In genomic region chr2:124608546-124608945, GRCm38 (mm10) we compare ENCODE assay signal across 10 mouse cellular contexts.
DNase-seq lines count a peak whose midpoint lies in the region; ATAC-seq and TF ChIP-seq lines count a peak whose summit lies in the region.
"Had no signal": no experiment of that assay in that cellular context is flagged by ENCODE, and none has a peak within 500 bp of the region (broad histone marks: within the 10 kb centered on the region; RNA-seq: fewer than 3 reads in every experiment).

No protein-coding gene starts in this region.

- no peaks in the 10 kb centered on the region for H3K36me3 ChIP-seq in embryonic facial prominence, embryonic 12.5 days
- H3K36me3 ChIP-seq in embryonic facial prominence, embryonic 10.5 days (replicated peaks): no peaks in the 10 kb centered on the region
- no peaks in the 10 kb centered on the region for H3K36me3 ChIP-seq in liver, adult 2 months (ENCODE audit: control insufficient read depth, insufficient read depth, low read length)
- H3K36me3 ChIP-seq in liver, postnatal 0 days (replicated peaks; ENCODE audit: insufficient read depth, low read length): no peaks in the 10 kb centered on the region
- no peaks in the 10 kb centered on the region for H3K36me3 ChIP-seq in heart, embryonic 16.5 days (ENCODE audit: control insufficient read depth, insufficient read depth)
- H3K36me3 ChIP-seq: liver, embryonic 12.5 days had no signal

- H3K4me1 ChIP-seq in embryonic facial prominence, embryonic 12.5 days: peaks cover 14% of the 10 kb centered on the region; the same call in 1 of the 2 replicates
- H3K4me1 ChIP-seq in embryonic facial prominence, embryonic 10.5 days: peaks cover 26% of the 10 kb centered on the region
- H3K4me1 ChIP-seq in liver, adult 2 months (ENCODE audit: control insufficient read depth, insufficient read depth, low read length): no peaks in the 10 kb centered on the region; the same call in 1 of the 2 replicates
- H3K4me1 ChIP-seq in liver, postnatal 0 days (ENCODE audit: insufficient read depth): peaks cover 9% of the 10 kb centered on the region
- H3K4me1 ChIP-seq in heart, embryonic 16.5 days (ENCODE audit: control insufficient read depth, insufficient read depth, low read length): peaks cover 18% of the 10 kb centered on the region

- no peak for ATAC-seq in embryonic facial prominence, embryonic 12.5 days (ENCODE audit: insufficient number of reproducible peaks, insufficient read depth, low FRiP score, low TSS enrichment)
- no peak for ATAC-seq in liver, postnatal 0 days
- no peak for ATAC-seq in heart, embryonic 16.5 days (replicated peaks; ENCODE audit: extremely low read depth, insufficient read depth, low FRiP score)
- no peak for ATAC-seq in erythroblast, adult 5-6 weeks (replicated peaks; ENCODE audit: low FRiP score, poor library complexity, severe bottlenecking)
- ATAC-seq: liver, embryonic 12.5 days had no signal

- H3K27me3 ChIP-seq in embryonic facial prominence, embryonic 12.5 days: peaks cover 7% of the 10 kb centered on the region; the same call in 1 of the 2 replicates
- peaks cover 47% of the 10 kb centered on the region for H3K27me3 ChIP-seq in embryonic facial prominence, embryonic 10.5 days (replicated peaks; ENCODE audit: low read depth, poor library complexity, severe bottlenecking)
- H3K27me3 ChIP-seq in liver, adult 2 months (ENCODE audit: control insufficient read depth, insufficient read depth, low read length): no peaks in the 10 kb centered on the region
- peaks cover 17% of the 10 kb centered on the region for H3K27me3 ChIP-seq in liver, postnatal 0 days (ENCODE audit: insufficient read depth, low read length)
- no peaks in the 10 kb centered on the region for H3K27me3 ChIP-seq in heart, embryonic 16.5 days (ENCODE audit: control insufficient read depth, insufficient read depth, low read length)

- no peaks in the 10 kb centered on the region for H3K79me2 ChIP-seq in liver, adult 2 months (ENCODE audit: control insufficient read depth, insufficient read depth, low read length)

- H3K4me2 ChIP-seq in embryonic facial prominence, embryonic 12.5 days (replicated peaks): 0 out of 2 replicates have a peak overlapping the region, but pooled peaks have one; percentile 80
- no peak overlapping the region; the same call in 1 of the 2 replicates for H3K4me2 ChIP-seq in liver, postnatal 0 days (ENCODE audit: low read depth, low read length)
- peak overlapping the region; percentile 65; the same call in 1 of the 2 replicates for H3K4me2 ChIP-seq in heart, embryonic 16.5 days (ENCODE audit: low read depth, low read length)

- no peak overlapping the region for H3K27ac ChIP-seq in embryonic facial prominence, embryonic 12.5 days
- H3K27ac ChIP-seq in embryonic facial prominence, embryonic 10.5 days (replicated peaks): no peak overlapping the region
- H3K27ac ChIP-seq in liver, adult 2 months (replicated peaks; ENCODE audit: insufficient read depth, low read depth, low read length): no peak overlapping the region; the same call in 1 of the 2 replicates
- H3K27ac ChIP-seq in liver, postnatal 0 days (ENCODE audit: low read depth): no peak overlapping the region
- H3K27ac ChIP-seq in heart, embryonic 16.5 days (ENCODE audit: low read length): no peak overlapping the region
- H3K27ac ChIP-seq: liver, embryonic 12.5 days had no signal

- H3K9ac ChIP-seq in embryonic facial prominence, embryonic 12.5 days: no peak overlapping the region
- H3K9ac ChIP-seq in liver, adult 2 months (ENCODE audit: low read depth, low read length): no peak overlapping the region
- no peak overlapping the region for H3K9ac ChIP-seq in liver, postnatal 0 days (replicated peaks)
- H3K9ac ChIP-seq in heart, embryonic 16.5 days (ENCODE audit: low read length): no peak overlapping the region
- H3K9ac ChIP-seq: liver, embryonic 12.5 days had no signal

- H3K4me3 ChIP-seq in embryonic facial prominence, embryonic 12.5 days: no peak overlapping the region
- no peak overlapping the region for H3K4me3 ChIP-seq in embryonic facial prominence, embryonic 10.5 days
- 0 out of 2 replicates have a peak overlapping the region, but pooled peaks have one; percentile 72 for H3K4me3 ChIP-seq in liver, adult 2 months (ENCODE audit: insufficient read depth, low read depth, low read length)
- H3K4me3 ChIP-seq in liver, postnatal 0 days (ENCODE audit: low read depth, low read length): no peak overlapping the region
- no peak overlapping the region for H3K4me3 ChIP-seq in heart, embryonic 16.5 days (ENCODE audit: low read length)

- no peak for DNase-seq in embryonic facial prominence, embryonic 10.5 days (ENCODE audit: low spot score)
- peak; percentile 27 for DNase-seq in liver, adult 2 months (ENCODE audit: extremely low read depth, low read depth, low spot score)
- DNase-seq in liver, postnatal 0 days: no peak
- DNase-seq in lung, postnatal 4 days: peak; percentile 37 to 51
- DNase-seq in cerebellum, adult 11-12 months: no peak
- DNase-seq: cerebellum, postnatal 14 days had no signal

- 66% methylated on average over 4 of the region's 4 CpGs for WGBS in embryonic facial prominence, embryonic 12.5 days
- WGBS in embryonic facial prominence, embryonic 10.5 days: 55% methylated on average over 4 of the region's 4 CpGs
- WGBS in liver, adult 2 months: 10% methylated on average over 4 of the region's 4 CpGs
- WGBS in liver, postnatal 0 days (ENCODE audit: insufficient replicate concordance): 54% methylated on average over 4 of the region's 4 CpGs
- WGBS in heart, embryonic 16.5 days: 69% methylated on average over 4 of the region's 4 CpGs

- TF ChIP-seq EP300 in liver, postnatal 0 days (IDR thresholded peaks at IDR 0.05; ENCODE audit: low read depth): no peak

- no peaks in the 10 kb centered on the region for H3K9me3 ChIP-seq in embryonic facial prominence, embryonic 12.5 days
- H3K9me3 ChIP-seq in embryonic facial prominence, embryonic 10.5 days: no peaks in the 10 kb centered on the region
- no peaks in the 10 kb centered on the region for H3K9me3 ChIP-seq in liver, postnatal 0 days (ENCODE audit: low read length)
- no peaks in the 10 kb centered on the region for H3K9me3 ChIP-seq in heart, embryonic 16.5 days (replicated peaks; ENCODE audit: control insufficient read depth, low read length)
- H3K9me3 ChIP-seq: liver, embryonic 12.5 days had no signal

- no peak for TF ChIP-seq CTCF in liver, adult 2 months (IDR thresholded peaks at IDR 0.05; ENCODE audit: low read depth, low read length)
- TF ChIP-seq CTCF in liver, postnatal 0 days (IDR thresholded peaks at IDR 0.05; ENCODE audit: low read depth): no peak

- no peak for TF ChIP-seq POLR2A in liver, adult 2 months (IDR thresholded peaks at IDR 0.05; ENCODE audit: extremely low read depth, insufficient read depth, low read length)

Comparison
In these comparisons a context has a peak if more than half of its experiments do, and no peak if none do; other contexts are left out.
1. DNase-seq: peak in liver, adult 2 months (single experiment) and lung, postnatal 4 days (2 of 2); none in embryonic facial prominence, embryonic 10.5 days (single experiment), liver, postnatal 0 days (single experiment) and cerebellum, adult 11-12 months (single experiment).